In genomic region chr1:159390049-159390448, GRCm38 (mm10) we compare ENCODE assay signal across 9 mouse cellular contexts.
A peak's percentile ranks its signal among the peaks of the same experiment; 100 is the strongest.
DNase-seq lines count a peak whose midpoint lies in the region; ATAC-seq and TF ChIP-seq lines count a peak whose summit lies in the region.
"Had no signal": no experiment of that assay in that cellular context is flagged by ENCODE, and none has a peak within 500 bp of the region (broad histone marks: within the 10 kb centered on the region; RNA-seq: fewer than 3 reads in every experiment).

No protein-coding gene starts in this region.

- H3K27ac ChIP-seq in midbrain, embryonic 10.5 days (replicated peaks): no peak overlapping the region
- no peak overlapping the region for H3K27ac ChIP-seq in midbrain, embryonic 13.5 days
- no peak overlapping the region for H3K27ac ChIP-seq in limb, embryonic 11.5 days (replicated peaks; ENCODE audit: low read depth, low read length)
- H3K27ac ChIP-seq in olfactory bulb, adult 2 months (ENCODE audit: insufficient read depth, low read depth, low read length): no peak overlapping the region
- H3K27ac ChIP-seq: embryonic facial prominence, embryonic 13.5 days had no signal

- H3K9me3 ChIP-seq in midbrain, embryonic 10.5 days (replicated peaks): no peaks in the 10 kb centered on the region
- H3K9me3 ChIP-seq in midbrain, embryonic 13.5 days: no peaks in the 10 kb centered on the region
- H3K9me3 ChIP-seq in limb, embryonic 11.5 days (ENCODE audit: control insufficient read depth, low read length): no peaks in the 10 kb centered on the region
- H3K9me3 ChIP-seq: embryonic facial prominence, embryonic 13.5 days had no signal

- no peaks in the 10 kb centered on the region for H3K27me3 ChIP-seq in midbrain, embryonic 10.5 days (ENCODE audit: low read depth, poor library complexity, severe bottlenecking)
- no peaks in the 10 kb centered on the region for H3K27me3 ChIP-seq in midbrain, embryonic 13.5 days
- H3K27me3 ChIP-seq in limb, embryonic 11.5 days (ENCODE audit: control insufficient read depth, insufficient read depth, low read length): no peaks in the 10 kb centered on the region
- H3K27me3 ChIP-seq: embryonic facial prominence, embryonic 13.5 days had no signal

- H3K4me3 ChIP-seq in midbrain, embryonic 10.5 days: no peak overlapping the region
- H3K4me3 ChIP-seq in midbrain, embryonic 13.5 days (replicated peaks): no peak overlapping the region
- no peak overlapping the region for H3K4me3 ChIP-seq in limb, embryonic 11.5 days (ENCODE audit: low read depth, low read length)
- H3K4me3 ChIP-seq in olfactory bulb, adult 2 months (ENCODE audit: insufficient read depth, low read depth, low read length): no peak overlapping the region
- H3K4me3 ChIP-seq: embryonic facial prominence, embryonic 13.5 days had no signal

- H3K36me3 ChIP-seq in midbrain, embryonic 10.5 days: no peaks in the 10 kb centered on the region
- H3K36me3 ChIP-seq in midbrain, embryonic 13.5 days: no peaks in the 10 kb centered on the region
- H3K36me3 ChIP-seq in limb, embryonic 11.5 days (ENCODE audit: control insufficient read depth, insufficient read depth, low read length): no peaks in the 10 kb centered on the region
- H3K36me3 ChIP-seq: embryonic facial prominence, embryonic 13.5 days had no signal

- DNase-seq in midbrain, embryonic 10.5 days (ENCODE audit: low spot score): peak; percentile 68
- DNase-seq in cerebellum, adult 18-20 months: peak; percentile 73 to 79
- DNase-seq in frontal cortex, postnatal 14 days (ENCODE audit: low spot score in 2 of 2): peak; percentile 58 to 79
- peak; percentile 40 to 79 for DNase-seq in kidney, adult 8-10 months
- peak; percentile 84 for DNase-seq in limb, embryonic 11.5 days (ENCODE audit: low spot score)
- DNase-seq in thymus, adult 18-20 months: peak; percentile 35 to 39

- H3K9ac ChIP-seq in midbrain, embryonic 13.5 days (replicated peaks): no peak overlapping the region
- no peak overlapping the region for H3K9ac ChIP-seq in limb, embryonic 11.5 days (ENCODE audit: low read length)
- H3K9ac ChIP-seq: embryonic facial prominence, embryonic 13.5 days had no signal

- peak; percentile 78 for TF ChIP-seq CTCF in olfactory bulb, adult 2 months (IDR thresholded peaks at IDR 0.05; ENCODE audit: insufficient read depth, low read depth, low read length)

- no peak for TF ChIP-seq POLR2A in olfactory bulb, adult 2 months (IDR thresholded peaks at IDR 0.05; ENCODE audit: insufficient read depth, low read depth, low read length)

- WGBS in midbrain, embryonic 10.5 days: 21% methylated on average over 14 of the region's 14 CpGs
- WGBS in midbrain, embryonic 13.5 days: 18% methylated on average over 14 of the region's 14 CpGs
- WGBS in limb, embryonic 11.5 days: 20% methylated on average over 14 of the region's 14 CpGs
- 36% methylated on average over 14 of the region's 14 CpGs for WGBS in olfactory bulb, adult 2 months

- no peak for ATAC-seq in midbrain, embryonic 13.5 days
- no peak for ATAC-seq in limb, embryonic 11.5 days (ENCODE audit: insufficient number of reproducible peaks, low FRiP score, low TSS enrichment, low read depth)

- H3K4me2 ChIP-seq in midbrain, embryonic 13.5 days (replicated peaks): no peak overlapping the region
- no peak overlapping the region for H3K4me2 ChIP-seq in limb, embryonic 11.5 days (ENCODE audit: low read depth, severe bottlenecking)
- H3K4me2 ChIP-seq: embryonic facial prominence, embryonic 13.5 days had no signal

- peaks cover 9% of the 10 kb centered on the region for H3K4me1 ChIP-seq in midbrain, embryonic 10.5 days
- H3K4me1 ChIP-seq in midbrain, embryonic 13.5 days (replicated peaks): peaks cover 12% of the 10 kb centered on the region; the same call in 1 of the 2 replicates
- peaks cover 5% of the 10 kb centered on the region; the same call in 1 of the 2 replicates for H3K4me1 ChIP-seq in limb, embryonic 11.5 days (ENCODE audit: control insufficient read depth, insufficient read depth, low read length)
- peaks cover 15% of the 10 kb centered on the region for H3K4me1 ChIP-seq in olfactory bulb, adult 2 months (ENCODE audit: control insufficient read depth, insufficient read depth, low read length)
